Mouse (Mus musculus): ENCODE measurements around the gene Shld2.

DNA sequence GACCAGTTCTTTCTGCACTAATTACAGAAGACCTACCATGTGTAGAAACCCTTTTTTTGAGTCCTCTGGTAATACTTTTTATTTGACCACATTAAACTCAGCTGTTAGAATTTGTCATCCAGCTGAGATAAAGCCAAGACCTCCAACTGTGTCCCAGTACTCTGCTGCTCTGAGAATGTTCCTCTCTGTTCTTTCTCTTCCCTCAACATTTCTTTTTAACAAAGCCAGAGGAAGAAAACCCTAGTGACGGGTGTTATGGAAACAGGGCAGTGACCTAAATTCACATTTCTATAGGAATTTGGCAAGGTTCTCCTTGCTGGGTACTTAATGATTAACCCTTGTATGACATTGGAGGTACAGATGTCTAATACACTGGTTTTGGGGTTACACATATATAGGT, 29.2 kb upstream of the Shld2 start:
- TF ChIP-seq POLR2A (IDR thresholded peaks at IDR 0.05; ENCODE audit: borderline replicate concordance, low read depth, low read length) = no peak
- TF ChIP-seq CTCF (IDR thresholded peaks at IDR 0.05; ENCODE audit: low read depth, low read length) = no peak
